Mouse (Mus musculus): ENCODE measurements around the gene Agap1.
A peak's percentile ranks its signal among the peaks of the same experiment; 100 is the strongest.

The Agap1 gene

DNA sequence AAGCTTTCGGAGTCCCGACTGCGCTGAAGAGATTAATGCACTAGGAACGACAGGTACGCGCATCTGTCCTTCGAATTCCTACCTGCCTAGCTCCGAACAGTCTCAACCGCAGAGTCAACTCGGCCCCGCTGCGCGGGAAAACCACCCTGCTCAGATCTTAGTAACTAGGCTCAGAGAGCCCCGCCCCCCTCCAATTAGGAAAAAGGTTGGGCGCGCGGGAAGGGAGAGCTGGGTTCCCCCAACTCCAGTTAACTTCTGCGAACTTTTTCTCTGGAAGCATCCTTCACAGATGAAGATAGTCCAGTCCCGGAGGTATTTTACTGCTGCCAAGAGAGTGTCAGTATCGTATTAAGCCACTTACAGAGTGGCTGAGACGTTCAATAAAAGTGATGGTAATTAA lies 479.2 kb downstream of the Agap1 start:
- Histone ChIP-seq H3K27me3 (ENCODE audit: control insufficient read depth, insufficient read depth, low read length, poor library complexity, severe bottlenecking) (no peaks in the 10 kb centered on the region), H3K36me3 (ENCODE audit: control insufficient read depth, insufficient read depth, low read length, poor library complexity, severe bottlenecking) (no peaks in the 10 kb centered on the region)
- DNase-seq (ENCODE audit: low read depth, low spot score) = no peak

DNA sequence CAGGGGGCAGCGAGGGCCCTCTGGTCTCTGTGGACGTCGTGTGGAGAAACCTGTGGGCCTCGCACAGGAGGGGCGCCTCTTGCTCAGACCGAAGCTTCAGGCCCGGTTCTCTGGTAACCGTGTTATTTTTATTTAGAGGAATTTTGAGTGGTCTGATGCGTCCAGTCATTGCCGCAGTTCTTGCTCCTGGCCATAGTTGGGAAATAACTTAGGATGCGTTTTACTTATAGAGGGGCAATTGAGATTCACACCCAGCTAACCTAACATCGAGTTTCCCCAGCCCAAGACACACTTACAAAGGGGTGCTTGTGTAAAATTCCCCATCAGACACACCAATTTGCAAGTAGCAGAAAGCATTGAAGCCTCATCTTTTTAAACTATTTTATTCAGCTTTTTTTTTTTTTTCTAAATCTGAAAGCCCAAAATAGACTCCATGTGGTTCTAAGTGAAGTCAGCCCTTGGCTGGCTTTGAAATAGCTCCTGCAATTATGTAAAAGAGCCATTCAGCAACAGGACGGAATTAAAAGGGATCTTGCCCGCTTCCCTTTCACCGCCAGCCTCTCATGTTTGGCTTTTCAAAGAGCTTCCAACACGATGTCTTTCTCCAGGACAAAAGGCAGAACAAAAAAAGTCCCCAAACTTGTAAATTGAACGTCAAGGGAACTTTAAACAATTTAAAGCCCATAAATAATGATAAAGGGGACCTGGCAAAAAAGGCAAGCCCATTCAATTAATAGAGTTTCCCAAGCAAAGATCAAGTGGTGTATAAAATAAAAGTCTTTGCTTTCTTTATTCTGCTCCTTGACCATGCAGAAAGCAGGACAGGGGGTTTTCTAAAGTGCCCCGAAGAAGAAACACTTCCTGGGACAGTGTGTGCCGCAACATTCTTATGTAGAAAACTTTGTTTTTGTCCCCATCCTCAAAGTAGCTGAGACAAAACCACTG lies 480.0 kb downstream of the Agap1 start:
- H3K27me3 ChIP-seq (ENCODE audit: control insufficient read depth, insufficient read depth, low read length, poor library complexity, severe bottlenecking) = no peaks in the 10 kb centered on the region
- H3K36me3 ChIP-seq (ENCODE audit: control insufficient read depth, insufficient read depth, low read length, poor library complexity, severe bottlenecking) = no peaks in the 10 kb centered on the region
- DNase-seq (ENCODE audit: low read depth, low spot score) = no peak

DNA sequence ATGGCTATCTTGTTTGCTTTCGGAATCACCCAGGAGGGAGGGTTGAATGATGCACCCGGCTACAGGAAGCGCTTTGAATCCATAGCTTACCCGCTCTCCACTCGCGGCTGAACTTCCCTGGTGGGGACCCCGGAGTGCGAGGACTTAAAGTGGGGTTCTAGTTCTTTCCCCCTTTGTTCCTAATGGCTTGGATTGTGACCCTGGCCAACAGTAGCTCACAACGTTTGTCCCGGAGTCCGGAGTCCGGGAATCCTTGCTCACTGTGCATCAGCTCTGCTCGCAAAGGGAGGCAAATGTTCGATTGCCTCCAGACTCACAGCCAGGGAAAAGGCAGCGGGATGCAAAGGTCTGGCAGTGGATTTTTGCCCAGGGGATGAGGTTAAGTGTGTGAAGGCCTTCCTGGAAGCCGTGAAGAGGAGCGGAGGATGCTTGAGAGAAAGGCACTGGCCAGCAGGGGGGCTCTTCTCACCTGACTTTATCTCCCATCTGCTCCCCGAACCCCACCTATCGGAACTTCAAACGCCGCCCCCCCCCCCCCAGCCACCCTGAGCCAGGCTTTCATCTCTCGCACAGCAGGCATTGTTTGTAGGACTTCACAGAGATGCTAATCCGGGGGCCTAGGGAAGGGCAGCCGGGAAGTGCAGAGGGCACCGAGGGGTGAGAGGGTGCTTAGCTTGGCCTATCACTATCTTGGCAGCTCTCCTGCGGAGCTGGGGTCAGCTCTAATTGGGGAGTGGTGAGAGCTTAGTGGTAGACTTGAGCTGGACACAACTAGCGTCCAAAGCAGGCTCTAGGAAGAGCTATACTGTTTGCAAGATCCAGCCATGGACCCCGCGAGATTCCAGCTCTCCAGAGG lies 481.1 kb downstream of the Agap1 start:
- H3K27me3 ChIP-seq (ENCODE audit: control insufficient read depth, insufficient read depth, low read length, poor library complexity, severe bottlenecking) = no peaks in the 10 kb centered on the region
- no peaks in the 10 kb centered on the region for H3K36me3 ChIP-seq (ENCODE audit: control insufficient read depth, insufficient read depth, low read length, poor library complexity, severe bottlenecking)
- no peak for DNase-seq (ENCODE audit: low read depth, low spot score)

GRCm38 (mm10) chr1:89938884-89939595 lies 484.4 kb downstream of the Agap1 start:
- DNase-seq (ENCODE audit: low read depth, low spot score) = no peak
- Histone ChIP-seq H3K27me3 (ENCODE audit: control insufficient read depth, insufficient read depth, low read length, poor library complexity, severe bottlenecking) (no peaks in the 10 kb centered on the region), H3K36me3 (ENCODE audit: control insufficient read depth, insufficient read depth, low read length, poor library complexity, severe bottlenecking) (no peaks in the 10 kb centered on the region)

GRCm38 (mm10) chr1:89939596-89939960 lies 485.0 kb downstream of the Agap1 start:
- Histone ChIP-seq H3K27me3 (ENCODE audit: control insufficient read depth, insufficient read depth, low read length, poor library complexity, severe bottlenecking) (no peaks in the 10 kb centered on the region), H3K36me3 (ENCODE audit: control insufficient read depth, insufficient read depth, low read length, poor library complexity, severe bottlenecking) (no peaks in the 10 kb centered on the region)
- no peak for DNase-seq (ENCODE audit: low read depth, low spot score)

DNA sequence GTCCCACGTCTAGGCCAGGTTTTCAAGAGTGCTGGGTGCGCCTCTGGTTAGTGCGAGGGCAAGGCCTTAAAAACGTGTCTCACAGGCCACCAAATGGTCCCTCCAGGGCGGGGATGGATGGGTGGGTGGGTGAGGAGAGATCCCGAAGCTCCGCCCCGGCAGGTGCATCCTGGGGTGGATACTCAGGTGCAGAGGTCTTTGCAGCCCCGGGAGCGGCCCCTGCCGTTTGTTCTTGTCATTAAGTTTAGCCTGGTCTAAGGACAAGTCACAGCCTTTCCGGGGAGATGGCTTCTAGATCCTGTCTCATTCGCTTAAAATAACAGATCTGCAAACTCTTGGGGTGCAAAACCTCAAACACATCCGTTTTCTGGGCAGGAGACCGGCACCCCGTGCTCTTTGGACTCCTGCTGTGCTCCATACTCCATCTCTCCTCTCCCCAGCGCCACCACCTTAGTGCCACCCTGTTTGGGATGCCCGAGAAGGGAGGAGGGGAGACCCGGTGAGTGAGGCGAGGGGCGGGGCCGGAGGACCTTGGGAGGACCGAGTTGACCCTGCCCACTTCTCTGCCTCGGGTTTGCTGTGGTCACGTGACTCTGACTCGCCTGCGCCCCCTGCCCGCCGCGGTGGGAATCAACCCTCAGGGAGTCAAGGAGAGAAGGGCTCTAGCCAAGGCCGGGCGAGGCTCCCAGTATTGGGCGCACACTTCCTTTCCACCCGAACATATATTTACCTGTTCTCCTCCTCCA lies 485.5 kb downstream of the Agap1 start:
- no peaks in the 10 kb centered on the region for H3K27me3 ChIP-seq (ENCODE audit: control insufficient read depth, insufficient read depth, low read length, poor library complexity, severe bottlenecking)
- DNase-seq (ENCODE audit: low read depth, low spot score) = peak; percentile 23
- no peaks in the 10 kb centered on the region for H3K36me3 ChIP-seq (ENCODE audit: control insufficient read depth, insufficient read depth, low read length, poor library complexity, severe bottlenecking)

GRCm38 (mm10) chr1:89940961-89941524 lies 486.4 kb downstream of the Agap1 start:
- no peak for DNase-seq (ENCODE audit: low read depth, low spot score)
- H3K36me3 ChIP-seq (ENCODE audit: control insufficient read depth, insufficient read depth, low read length, poor library complexity, severe bottlenecking) = no peaks in the 10 kb centered on the region
- H3K27me3 ChIP-seq (ENCODE audit: control insufficient read depth, insufficient read depth, low read length, poor library complexity, severe bottlenecking) = no peaks in the 10 kb centered on the region

DNA sequence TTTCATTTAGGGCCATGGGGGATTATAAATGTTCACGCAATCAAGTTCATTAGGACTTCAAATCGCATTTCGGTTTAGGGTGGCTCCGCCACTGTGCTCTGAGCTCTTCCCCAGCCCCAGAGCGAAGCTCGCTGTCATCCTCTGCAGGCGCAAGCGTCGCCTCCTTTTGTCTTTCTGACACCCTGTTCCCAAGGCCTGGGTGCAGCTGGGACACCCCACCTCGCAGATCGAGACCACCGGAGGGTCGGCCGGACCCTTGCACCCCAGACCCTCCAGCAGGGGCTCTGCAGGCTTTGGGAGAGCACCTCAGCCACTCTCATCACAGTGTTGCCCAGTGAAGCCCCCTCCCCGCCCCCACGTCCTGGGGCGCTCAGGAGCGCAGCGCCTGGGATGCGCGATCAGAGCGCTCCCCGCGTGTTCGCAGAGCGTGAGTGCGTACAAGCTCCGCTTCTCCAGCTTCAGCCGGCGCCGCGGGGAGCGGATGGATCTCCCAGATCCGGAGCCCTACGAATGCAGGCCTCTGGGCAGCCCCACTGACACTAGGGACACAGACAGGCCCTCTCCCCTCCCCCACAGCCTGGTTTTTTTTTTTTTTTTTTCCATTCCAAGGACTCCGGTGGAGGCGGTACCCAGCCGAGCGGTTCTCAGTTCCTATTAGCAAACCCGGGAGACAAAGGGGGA lies 487.2 kb downstream of the Agap1 start:
- DNase-seq (ENCODE audit: low read depth, low spot score) = no peak
- no peaks in the 10 kb centered on the region for H3K27me3 ChIP-seq (ENCODE audit: control insufficient read depth, insufficient read depth, low read length, poor library complexity, severe bottlenecking)
- no peaks in the 10 kb centered on the region for H3K36me3 ChIP-seq (ENCODE audit: control insufficient read depth, insufficient read depth, low read length, poor library complexity, severe bottlenecking)

DNA sequence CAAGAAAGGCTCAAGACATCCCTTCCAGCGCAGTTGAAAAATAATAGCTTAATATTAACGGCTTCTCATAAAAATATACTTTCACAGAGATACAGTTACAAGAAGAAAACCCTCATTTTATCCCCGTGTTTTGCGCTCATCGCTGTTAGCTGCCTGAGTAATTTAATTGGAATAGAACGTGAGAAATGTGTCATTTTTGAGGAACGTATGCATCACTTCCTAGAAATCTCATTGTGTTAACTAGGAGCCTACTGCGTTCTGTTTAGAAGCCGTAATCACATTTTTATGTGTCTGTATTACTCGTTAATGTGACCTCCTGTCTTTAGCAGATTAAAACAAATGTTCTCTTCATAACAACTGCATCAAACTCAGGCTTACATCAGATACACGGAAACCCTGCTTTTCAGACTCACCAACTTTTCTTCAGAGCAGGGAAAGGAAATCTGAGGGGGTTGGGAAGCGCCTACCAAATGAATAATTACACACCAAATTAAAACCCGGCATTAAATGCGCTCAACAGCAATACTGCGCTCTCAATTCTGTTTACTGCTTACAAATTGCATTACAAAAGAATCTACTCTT lies 487.9 kb downstream of the Agap1 start:
- no peaks in the 10 kb centered on the region for H3K27me3 ChIP-seq (ENCODE audit: control insufficient read depth, insufficient read depth, low read length, poor library complexity, severe bottlenecking)
- no peak for DNase-seq (ENCODE audit: low read depth, low spot score)
- H3K36me3 ChIP-seq (ENCODE audit: control insufficient read depth, insufficient read depth, low read length, poor library complexity, severe bottlenecking) = no peaks in the 10 kb centered on the region

DNA sequence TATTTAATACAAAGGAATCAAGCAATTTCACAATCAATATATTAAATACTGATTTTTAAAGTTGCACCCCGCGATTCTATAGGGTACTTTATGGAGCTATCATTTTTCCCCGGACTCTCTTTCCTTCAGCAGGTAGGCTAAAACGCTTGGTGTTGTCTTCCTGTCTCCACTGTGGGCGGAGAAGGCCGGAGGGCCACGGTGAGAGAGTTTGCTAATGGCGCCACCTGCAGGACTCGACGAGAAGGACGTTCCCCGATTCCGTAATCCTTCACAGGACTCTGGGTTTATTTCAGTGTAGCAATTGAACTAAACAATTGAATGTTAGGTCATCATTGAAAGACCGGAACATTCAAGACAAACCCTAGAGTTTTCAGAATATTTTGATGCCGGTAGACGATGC lies 488.6 kb downstream of the Agap1 start:
- DNase-seq (ENCODE audit: low read depth, low spot score) = peak; percentile 23
- H3K27me3 ChIP-seq (ENCODE audit: control insufficient read depth, insufficient read depth, low read length, poor library complexity, severe bottlenecking) = no peaks in the 10 kb centered on the region
- no peaks in the 10 kb centered on the region for H3K36me3 ChIP-seq (ENCODE audit: control insufficient read depth, insufficient read depth, low read length, poor library complexity, severe bottlenecking)
